Mouse (Mus musculus): ENCODE measurements around the gene Pmpcb.
A peak's percentile ranks its signal among the peaks of the same experiment; 100 is the strongest.
"Not testable (repeated sequence)": the region's sequence is repeated elsewhere in the genome, so short reads cannot be mapped to it uniquely, and the experiment has no call there.

Pmpcb gene

DNA sequence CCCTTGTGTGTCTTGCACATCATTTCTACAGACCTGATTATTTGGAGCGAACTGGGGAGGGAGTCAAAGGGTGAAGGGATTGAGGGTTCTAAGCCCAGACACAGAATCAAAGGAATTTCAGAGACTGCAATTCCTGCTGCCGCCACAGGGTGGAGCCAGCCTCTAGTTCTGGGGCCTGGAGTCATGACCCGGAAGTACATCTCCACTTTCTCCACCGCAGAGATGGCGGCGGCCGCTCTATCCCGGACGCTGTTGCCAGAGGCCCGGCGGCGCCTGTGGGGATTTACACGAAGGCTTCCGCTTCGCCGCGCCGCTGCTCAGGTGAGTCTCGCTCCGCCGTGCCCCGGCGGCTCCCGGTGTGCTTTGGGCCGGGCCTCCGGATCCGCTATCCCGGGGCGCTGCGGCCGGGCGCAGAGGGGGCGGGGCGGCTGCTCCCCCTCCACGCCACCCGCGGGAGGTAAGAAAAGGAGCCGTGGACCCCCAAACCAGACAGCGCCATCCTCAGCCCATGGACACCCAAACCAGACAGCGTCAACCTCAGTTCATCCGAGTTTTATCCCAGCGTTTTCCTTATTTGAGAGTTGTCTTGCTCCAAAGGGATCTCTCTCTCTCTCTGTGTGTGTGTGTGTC lies at the start of gene Pmpcb:
Gene Pmpcb (plus strand): TSS at position 186 of the 630 bp plus-strand sequence.
- peak; percentile 88 to 97 for DNase-seq (ENCODE audit: inconsistent age in 2 of 2, low spot score in 1 of 2)

DNA sequence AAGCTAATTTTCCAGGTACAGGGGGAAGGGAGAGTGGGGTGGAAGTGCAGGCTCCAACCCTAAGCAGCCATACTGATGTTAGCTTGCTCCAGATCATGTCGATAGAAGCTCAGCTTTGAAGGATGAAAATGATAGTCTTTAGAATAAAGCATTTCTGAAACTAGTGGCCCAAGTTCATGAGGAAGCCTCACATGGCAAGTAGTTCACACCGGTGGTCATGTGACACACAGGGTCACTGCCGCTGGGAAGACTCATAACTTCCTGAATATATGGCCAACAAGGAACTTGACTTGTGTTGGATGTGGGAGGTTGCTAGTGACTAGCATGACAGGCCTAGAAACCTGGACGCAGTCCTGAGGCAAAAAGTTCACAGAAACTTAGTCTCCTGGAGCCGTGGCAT lies 44.7 kb upstream of the Pmpcb start:
- DNase-seq (ENCODE audit: inconsistent age in 2 of 2, low spot score in 1 of 2), result no peak

DNA sequence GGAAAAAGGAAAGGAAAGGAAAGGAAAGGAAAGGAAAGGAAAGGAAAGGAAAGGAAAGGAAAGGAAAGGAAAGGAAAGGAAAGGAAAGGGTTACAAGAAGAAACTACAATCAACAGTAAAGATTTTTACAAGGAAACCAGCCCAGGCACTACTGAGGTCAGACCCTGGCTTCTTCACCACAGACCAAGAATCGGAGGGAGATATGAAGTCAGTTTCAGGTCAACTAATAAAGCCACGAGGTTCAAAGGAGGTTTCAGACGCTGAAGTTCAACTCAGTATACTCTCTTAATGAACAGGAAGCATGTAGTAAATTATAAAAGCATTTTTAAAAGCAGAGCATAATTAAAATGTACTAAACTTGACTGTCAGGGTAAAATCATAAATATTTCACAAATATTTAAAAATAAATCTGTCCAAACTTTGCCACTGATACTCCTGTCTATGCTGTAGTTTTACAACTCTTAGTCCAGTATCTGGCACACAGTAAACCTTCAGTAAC lies 43.5 kb upstream of the Pmpcb start:
- DNase-seq (ENCODE audit: inconsistent age in 2 of 2, low spot score in 1 of 2), result no peak

DNA sequence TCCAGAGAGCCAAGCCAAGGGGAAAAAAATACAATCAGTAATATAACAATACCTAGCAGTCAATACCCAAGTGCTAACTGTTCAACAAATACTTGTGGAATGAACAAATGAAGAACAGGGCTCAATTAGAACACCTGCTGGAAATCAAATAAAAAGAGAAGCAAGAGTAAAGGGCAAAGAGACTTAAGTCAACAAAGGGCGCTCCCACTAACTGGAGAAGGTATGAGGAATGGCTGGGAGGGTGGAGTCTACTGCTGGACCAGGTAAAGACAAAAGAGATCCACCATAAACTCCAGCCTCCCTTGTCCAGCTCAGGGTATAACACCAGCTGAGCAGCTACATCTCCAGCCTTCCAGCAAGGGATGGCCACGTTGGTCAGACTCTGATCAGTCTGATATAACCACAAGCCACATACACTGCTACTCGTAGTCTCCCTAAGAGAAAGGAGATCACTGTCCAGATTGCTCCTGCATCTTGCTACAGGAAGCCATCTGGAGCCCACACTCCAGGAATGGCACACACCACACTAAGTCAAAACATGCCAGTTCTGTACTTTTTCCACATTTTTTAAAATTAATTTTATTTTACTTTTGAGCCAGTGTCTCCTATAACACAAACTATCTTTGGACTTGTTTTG lies 42.0 kb upstream of the Pmpcb start:
- no peak for DNase-seq (ENCODE audit: inconsistent age in 2 of 2, low spot score in 1 of 2)

DNA sequence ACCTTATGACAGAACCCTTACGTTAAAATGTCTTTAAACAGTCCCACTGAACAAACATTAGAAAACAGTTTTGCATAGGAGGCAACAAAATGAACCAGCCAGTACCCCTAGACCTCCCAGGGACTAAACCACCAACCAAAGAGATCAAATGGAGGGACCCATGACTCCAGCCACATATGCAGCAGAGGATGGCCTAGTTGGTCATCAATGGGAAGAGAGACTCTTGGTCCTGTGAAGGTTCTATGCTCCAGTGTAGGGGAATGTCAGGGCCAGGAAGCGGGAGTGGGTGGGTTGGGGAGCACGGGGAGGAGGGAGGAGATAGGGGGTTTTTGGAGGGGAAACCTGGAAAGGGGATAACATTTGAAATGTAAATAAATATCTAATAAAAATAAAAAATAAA lies 37.4 kb upstream of the Pmpcb start:
- peak in 1 of 2 experiments; percentile 60 for DNase-seq (ENCODE audit: inconsistent age in 2 of 2, low spot score in 1 of 2)

DNA sequence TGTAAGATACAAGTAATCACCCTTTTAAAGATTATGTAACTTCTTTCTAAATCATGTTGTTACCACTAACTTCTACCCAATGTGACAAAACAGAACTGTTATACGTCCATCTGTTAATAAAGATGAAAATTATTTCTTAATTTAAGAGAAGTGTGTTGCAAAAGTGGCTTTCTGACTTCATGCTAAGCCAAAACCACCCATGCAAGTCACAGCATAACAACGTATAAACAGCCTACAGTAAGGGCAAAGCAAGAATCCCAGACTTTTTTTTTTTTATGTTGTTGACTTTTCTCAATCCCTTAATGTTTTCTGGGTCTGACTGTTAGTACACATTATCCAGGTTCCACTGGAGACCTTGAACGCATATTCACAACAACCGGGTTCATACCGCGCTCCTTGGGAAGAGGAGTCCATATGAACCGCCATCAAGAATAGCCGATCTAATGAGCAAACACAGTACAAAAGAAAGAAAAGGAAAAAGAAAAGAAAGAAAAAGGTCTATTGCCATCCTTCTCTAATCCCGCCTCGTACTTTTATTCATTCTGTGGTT lies 36.6 kb upstream of the Pmpcb start:
- DNase-seq (ENCODE audit: inconsistent age in 2 of 2, low spot score in 1 of 2), result peak in 1 of 2 experiments; percentile 68

DNA sequence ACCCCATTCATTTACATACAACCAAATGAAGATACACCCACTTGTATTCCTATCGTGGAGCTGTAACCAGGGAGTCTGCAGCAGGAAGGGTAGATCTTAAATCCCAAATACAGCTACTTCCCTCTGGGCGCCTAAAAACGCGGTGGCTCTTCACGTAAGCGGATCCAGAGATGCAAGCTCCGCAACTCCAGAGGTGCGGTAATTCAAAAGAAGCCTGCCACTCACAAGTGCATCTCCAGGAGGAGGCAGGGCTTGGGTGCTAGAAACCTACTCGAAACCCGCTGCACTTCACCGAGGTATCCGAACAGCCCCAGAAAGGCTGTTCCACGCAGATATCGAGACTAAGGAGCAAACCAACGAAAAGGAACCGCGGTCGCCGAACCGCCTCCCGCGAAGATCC lies 36.0 kb upstream of the Pmpcb start:
- no peak for DNase-seq (ENCODE audit: inconsistent age in 2 of 2, low spot score in 1 of 2)

DNA sequence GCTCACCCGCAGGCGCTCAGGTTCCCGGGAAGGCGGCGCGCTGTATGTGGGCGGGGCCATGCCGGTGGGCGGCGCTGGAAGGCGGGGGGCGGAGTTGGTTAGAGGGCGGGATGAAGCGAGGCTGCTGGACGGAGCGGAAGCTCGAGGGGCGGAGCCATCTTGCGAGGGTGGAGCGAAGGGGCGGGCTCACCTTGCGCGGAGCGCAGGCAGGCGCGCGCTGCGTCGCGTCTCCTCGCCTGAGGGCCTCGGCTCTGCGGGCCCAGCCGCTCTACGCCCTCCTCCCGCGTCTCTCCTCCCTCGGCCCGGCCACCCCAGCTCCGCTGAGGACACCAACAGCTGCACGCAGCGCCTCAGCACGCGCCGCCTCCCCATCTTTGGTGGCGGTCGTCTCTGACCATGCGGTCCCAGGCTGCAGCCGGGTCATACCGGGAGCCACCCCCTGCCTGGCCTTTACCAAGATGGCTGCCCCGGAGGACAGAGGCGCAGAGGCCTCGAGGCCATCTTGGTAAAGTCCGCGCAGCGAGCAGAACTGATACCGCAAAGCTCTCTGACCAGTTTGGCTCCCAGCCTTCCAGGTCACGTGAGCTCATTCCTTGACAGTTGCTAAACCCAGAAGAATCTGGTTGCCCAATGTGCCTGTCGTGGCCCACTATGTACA lies 35.5 kb upstream of the Pmpcb start, which contains the start of gene Napepld:
Gene Napepld (minus strand): TSS at position 46 of the 658 bp plus-strand sequence.
- peak; percentile 100 for DNase-seq (ENCODE audit: inconsistent age in 2 of 2, low spot score in 1 of 2)

DNA sequence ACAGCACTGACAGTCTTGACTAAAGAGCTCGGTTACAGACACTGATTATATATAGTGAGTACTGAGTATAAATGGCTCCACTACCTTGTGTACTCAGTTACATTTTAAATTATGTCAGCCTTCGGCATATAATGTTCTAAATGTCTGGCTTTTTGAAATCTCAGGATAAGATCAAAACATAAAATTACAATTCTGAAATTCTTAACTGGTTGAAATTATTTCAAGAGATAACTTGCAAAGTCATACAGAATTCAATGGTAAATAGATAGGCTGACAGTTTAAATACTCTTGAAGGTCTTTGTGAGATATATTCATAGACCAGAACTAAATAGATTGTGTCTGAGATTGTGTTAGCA lies 35.0 kb upstream of the Pmpcb start:
- no peak for DNase-seq (ENCODE audit: inconsistent age in 2 of 2, low spot score in 1 of 2)

DNA sequence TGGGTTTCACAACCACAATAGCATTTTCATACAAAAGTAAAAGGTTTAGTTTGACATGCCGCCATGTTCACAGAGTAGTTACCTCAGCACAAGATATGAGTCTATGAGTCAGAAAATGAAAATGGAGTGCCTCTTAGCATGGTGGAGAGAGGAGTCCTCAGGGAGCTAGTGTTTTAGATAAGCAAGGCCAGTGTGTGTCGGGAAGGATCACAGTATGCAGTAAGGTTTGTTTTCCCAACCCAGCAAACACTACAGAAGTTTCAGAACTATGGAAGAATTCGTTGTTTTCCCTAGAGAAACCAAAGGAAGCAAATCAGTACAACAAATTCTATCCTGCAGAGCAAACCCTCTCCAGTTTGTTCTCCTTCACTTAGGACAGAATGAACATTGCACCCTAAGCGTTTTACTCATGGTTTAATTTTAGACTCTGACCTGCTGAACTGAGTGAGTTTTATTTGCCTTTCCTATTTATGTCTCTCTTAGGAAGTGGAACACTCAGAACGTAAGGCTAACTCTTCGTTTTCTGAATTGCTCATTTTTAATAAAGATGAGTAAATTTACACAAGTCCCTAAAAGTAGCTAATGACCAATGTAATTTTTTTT lies 34.0 kb upstream of the Pmpcb start:
- no peak for DNase-seq (ENCODE audit: inconsistent age in 2 of 2, low spot score in 1 of 2)

DNA sequence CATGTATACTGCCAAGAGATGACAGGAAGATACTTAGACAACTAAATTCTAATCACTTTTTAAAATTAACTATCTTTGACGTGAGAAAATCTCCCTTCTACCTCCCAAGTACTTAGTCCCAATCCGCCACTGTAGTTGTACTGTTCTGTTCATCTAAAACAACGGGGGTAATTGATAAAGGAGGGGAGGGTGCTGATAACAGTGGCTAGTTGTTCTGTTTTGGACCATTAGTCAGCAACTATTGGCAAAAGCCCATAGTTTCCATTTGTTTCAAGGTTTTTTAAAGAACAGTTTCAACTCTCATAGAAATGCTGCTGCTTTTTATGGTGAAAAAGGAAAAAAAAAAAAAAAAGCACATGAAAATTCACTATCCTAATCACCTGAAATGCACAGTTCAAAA lies 33.2 kb upstream of the Pmpcb start:
- peak in 1 of 2 experiments; percentile 76 for DNase-seq (ENCODE audit: inconsistent age in 2 of 2, low spot score in 1 of 2)

DNA sequence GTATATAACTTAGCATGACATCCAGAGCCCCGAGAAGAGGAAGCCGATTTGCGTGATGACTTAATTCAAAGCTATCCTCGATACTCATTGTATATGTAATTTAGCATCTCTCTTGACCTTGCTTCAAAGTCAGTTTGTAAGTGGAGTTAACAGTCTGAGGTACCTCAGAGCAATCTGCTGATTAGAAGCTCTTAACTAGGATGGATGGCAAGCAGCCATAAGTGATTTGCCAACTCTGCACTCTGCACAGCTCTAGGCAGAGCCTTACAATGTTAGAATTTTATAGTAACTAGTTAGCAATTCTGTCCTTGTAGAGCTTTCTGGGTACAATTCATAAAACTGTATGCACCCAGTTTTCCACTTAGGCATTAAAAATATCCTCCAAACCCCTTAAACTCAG lies 30.4 kb upstream of the Pmpcb start:
- no peak for DNase-seq (ENCODE audit: inconsistent age in 2 of 2, low spot score in 1 of 2)

DNA sequence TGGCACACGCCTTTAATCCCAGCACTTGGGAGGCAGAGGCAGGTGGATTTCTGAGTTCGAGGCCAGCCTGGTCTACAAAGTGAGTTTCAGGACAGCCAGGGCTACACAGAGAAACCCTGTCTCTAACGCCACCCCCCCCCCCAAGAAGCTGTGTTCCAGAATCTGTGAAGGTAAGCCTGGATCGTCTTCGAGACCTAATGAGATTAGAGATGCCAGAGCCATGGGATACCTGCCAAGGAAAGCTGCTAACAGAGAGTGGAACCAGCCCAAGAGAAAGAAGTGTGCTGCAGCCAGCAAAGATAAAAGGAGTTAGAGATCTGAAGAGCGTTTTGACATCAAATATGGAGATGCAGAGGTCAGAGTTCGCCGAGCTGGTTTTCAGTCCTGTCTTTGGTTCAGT lies 28.9 kb upstream of the Pmpcb start:
- not testable (repeated sequence) for DNase-seq (ENCODE audit: inconsistent age in 2 of 2, low spot score in 1 of 2)

DNA sequence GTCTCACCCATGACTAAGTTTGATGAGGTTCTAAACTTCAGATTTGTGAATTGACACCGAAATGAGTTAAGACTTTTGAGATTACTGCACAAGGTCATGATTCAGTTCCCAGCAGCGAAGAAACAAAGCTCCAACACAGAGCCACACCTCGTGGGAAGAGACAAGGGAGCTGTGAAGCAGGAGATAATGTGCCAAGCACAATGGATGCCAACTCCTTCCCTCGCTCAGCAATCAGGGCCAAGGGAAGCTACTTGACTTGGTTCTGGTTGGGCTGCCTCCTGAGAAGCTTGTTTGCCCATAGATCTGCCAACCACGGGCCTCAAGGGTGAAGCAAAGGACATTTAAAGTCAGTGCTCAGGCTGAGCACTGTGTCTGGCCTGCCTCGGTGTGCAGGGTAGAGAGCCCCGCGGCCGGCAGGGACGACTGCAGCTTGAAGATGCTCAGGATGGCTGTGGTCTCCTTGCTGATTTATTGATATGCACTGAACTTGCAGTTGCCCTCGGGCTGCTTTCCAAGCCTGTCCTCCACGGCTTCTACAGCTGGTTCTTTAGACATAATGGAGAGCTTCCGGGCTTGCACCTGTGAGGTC lies 24.7 kb upstream of the Pmpcb start:
- DNase-seq (ENCODE audit: inconsistent age in 2 of 2, low spot score in 1 of 2), result peak; percentile 43 to 76

DNA sequence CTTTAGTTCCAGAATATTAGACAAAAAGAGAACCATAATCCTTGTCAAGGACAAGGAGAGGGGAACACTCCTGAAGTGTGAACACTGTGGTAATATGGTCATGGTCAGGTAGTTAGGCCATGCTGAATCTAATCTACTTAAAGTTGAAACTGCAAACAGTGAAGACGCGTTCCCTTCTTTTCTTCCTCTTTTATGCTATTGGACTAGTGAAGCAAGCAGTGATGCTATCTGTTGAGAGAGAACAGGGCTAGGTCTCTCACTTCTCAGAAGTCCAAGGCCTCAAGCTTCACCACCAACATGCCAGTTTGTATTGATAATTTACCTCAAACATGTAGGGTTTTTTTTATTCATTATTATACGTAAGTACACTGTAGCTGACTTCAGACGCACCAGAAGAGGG lies 22.5 kb upstream of the Pmpcb start:
- DNase-seq (ENCODE audit: inconsistent age in 2 of 2, low spot score in 1 of 2), result no peak

DNA sequence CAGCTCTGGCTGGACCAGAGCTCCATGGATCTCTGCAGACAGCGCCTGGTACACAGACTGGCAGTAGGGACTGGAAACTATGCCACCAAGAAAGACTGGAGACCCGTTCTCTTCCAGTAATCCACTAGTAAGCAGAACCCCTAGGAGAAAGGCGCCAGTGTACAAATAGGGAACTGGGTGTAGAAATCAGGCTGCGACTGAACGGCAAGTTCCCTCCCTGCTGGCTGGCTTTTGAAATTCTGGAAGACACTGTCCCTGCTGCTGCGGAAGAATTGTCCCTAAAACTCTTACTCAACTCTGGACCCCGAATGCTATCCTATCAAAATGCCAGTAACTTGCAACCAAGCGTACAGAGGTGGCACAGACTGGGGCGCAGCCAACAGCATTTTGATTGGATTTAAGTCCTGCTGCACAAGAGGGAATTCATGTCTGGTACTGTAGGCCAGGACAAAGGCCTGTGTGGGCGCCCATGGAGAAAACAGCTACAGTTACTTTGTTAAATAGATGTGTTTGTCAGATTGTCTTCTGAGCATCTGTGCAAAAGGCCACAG lies 19.7 kb upstream of the Pmpcb start:
- no peak for DNase-seq (ENCODE audit: inconsistent age in 2 of 2, low spot score in 1 of 2)

DNA sequence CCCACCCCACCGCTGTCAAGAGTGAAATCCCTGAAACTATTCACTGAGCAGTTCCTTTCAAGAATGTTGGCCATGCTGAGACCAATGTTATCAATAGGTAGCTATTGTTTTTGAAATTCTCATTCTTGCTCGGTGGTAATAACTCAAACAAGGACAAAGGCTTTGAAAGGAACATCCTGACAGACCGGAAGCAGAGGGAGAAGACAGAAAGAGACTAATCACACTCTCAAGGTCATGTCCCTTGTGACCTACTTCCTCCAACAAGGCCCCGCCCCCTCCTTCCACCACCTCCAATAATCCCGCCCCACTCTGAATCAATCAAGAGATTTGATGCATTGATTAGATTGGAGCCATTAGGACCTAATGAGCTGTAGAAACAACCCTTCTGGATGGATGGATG lies 18.4 kb upstream of the Pmpcb start:
- no peak for DNase-seq (ENCODE audit: inconsistent age in 2 of 2, low spot score in 1 of 2)

DNA sequence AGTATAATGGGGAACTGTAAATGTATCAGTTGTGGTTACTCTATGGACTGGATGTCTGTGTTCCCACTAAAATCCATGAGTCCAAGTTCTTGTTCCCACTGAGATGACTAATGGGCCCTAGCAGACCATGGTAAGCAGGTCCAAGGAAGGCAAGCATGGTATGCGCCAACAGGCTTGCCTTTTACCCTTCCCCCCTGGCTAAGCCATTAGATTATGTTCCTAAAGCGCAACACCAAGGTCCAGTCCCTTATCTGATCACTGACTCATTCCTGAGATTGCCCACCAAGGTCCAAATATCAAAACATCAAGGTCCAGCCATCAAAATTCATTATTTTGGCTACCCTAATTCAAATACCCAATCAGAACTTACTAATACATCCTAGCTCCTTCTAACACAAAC lies 17.7 kb upstream of the Pmpcb start:
- peak; percentile 70 to 83 for DNase-seq (ENCODE audit: inconsistent age in 2 of 2, low spot score in 1 of 2)

DNA sequence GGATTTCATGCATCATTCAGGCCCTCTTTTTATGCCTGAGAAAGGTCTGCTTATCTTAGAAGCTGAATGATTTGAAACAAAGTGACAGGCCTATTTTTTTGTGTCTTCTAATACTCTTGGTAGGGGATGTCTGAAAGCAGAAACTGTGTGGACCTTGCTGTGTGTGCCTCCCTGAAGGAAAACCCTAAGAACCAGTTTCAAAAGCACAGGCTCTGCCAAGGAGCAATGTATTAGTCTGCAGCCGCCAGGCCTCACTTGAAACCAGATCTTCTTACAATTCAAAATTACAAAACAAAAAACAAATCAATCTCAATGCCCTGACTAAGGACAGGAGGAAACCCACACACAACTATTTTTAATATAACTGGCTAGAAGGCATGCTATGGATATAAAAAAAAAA lies 12.5 kb upstream of the Pmpcb start:
- no peak for DNase-seq (ENCODE audit: inconsistent age in 2 of 2, low spot score in 1 of 2)

DNA sequence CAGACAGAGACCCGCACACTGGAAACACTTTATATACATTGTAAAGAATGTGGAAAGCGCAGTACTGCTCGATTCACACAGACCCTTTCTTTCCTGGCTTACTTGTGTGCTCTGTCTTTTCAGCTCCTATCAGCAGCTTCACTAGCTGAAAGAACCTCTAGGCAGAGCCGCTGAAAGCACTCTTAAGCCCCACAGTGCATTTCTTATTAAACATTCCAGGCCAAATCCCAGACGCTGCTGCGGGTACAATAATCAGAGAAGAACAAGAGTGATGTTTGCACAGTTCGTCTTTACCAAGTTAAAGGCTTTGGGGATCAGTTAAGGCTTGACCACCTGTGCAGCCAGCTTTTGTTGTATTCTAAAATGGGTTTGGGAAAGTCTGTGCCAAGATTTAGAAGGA lies 12.1 kb upstream of the Pmpcb start:
- DNase-seq (ENCODE audit: inconsistent age in 2 of 2, low spot score in 1 of 2), result no peak

DNA sequence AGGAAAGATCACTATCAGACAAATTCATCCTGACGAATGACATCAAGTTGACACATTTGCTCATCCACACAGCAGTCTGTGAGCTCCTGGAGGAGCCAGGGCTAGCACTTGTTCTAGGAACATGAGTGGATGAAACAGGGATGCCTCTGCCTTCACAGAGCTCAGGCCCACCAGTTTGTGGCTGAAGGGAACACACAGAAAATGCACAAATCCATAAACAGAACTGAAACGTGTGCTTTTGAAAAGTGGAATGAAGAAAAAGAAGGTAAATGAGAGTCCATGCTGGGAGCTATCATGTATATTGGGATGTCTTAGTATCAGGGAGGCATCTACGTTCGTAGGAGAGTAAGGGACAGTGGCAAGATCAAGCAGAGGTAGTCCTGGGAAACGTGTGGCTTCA lies 7.8 kb upstream of the Pmpcb start:
- DNase-seq (ENCODE audit: inconsistent age in 2 of 2, low spot score in 1 of 2), result peak in 1 of 2 experiments; percentile 0
